Mouse (Mus musculus) brain, adult 2 months (tissue): Measurements from ENCODE around the gene Vmn1r39.
A peak's percentile ranks its signal among the peaks of the same experiment; 100 is the strongest.
"Not testable (repeated sequence)": the region's sequence is repeated elsewhere in the genome, so short reads cannot be mapped to it uniquely, and the experiment has no call there.

ENCODE experiments used
- DNase-seq: peaks from one replicate; pipeline ENCODE4 v3.0.0; 2011; ENCODE audit warnings: low read depth, low spot score

Gene Vmn1r39

DNA sequence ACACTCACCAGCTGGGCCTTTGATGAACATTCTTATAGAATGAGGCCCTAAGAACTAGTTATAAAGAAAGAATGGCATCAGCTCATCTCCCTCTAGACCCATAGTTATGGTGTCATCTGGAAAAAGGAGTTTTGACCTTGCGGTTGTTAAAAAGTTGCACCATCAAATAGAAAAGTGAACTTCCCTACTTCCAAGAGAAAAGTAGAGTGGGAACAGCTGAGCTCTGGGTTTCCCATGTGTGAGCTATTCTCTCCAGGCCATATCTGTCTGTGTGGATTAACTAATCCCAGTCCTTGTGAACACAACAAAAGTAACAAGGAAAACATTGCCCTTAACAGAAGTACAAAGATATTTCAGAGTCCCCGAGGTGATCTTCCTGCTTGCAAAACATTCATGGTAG lies at the start of gene Vmn1r39:
Vmn1r39 (minus strand) TSS at position 101 of the 400 bp plus-strand sequence.
- no peak for DNase-seq

DNA sequence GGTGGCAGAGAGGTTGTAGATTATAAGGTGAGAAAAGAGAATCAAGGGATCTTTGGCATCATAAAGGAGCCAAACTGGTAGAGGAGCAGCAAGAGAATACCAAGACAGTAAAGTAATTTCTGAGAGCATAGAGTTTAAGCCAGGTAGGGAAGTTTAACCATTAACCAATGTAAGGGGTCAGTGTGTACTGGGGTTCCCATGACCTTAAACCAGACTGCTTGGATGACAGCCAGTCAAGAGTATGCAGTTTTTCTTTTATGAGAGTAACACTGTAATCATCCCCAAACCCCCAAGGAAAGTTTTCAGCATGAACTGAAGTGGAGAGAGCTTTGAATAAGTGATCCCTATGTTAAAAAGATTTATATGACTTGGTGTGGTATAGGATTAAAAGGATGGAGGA lies 49.0 kb upstream of the Vmn1r39 start:
- DNase-seq: no peak

DNA sequence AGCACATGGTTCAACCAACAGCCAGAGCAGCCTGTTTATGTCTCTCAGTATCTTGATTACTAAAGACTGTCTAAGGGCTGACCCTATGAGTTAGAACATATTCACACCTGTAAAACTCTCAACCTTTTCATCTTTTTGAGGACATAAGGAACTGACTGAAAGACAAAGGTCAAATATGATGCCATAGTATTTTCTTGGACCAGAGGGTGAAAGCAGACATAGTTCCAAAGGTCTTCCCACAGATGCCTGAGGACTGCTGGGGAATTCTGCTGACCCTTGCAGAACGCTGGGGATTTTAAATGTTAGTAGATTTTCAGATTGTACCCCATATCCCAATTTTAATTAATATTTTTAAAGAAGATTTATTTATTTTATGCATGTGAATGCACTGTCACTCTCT lies 47.9 kb upstream of the Vmn1r39 start:
- DNase-seq: no peak

DNA sequence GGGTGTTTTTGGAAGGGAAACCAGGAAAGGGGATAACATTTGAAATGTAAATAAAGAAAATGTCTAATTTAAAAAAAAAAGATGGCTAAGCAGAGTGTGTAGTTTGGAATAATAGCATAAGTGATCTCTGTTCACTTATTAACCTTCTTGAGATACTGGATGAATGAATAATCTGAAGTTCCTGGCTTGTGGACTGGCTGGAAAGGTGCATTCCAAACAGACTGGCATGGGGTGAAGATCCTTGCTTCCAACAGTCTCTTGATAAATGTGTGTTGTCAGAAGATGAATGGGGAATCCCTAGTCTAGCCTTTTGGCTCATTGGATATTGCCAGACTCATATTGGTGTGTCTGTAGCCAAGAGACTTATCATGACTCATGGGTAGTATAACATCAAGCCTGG lies 45.8 kb upstream of the Vmn1r39 start:
- DNase-seq: no peak

DNA sequence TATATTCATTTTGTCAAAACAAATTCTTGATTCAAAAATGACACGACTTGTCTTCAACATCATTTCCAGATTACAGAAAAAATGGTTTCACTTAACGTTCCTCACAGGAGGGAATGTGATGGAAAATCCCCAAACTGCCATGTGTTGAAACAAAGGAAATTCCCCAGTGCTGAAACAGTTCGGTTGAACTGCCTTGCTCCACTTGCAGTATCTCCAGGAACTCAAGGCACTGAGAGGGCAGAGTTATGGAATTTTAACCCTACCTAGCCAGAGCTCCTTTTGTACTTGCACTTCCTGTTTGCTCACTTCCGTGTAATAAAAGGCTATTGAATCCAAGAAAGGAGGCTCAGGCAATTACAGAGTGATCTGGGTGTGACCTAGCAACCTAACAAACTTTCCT lies 38.5 kb upstream of the Vmn1r39 start:
- no peak for DNase-seq

DNA sequence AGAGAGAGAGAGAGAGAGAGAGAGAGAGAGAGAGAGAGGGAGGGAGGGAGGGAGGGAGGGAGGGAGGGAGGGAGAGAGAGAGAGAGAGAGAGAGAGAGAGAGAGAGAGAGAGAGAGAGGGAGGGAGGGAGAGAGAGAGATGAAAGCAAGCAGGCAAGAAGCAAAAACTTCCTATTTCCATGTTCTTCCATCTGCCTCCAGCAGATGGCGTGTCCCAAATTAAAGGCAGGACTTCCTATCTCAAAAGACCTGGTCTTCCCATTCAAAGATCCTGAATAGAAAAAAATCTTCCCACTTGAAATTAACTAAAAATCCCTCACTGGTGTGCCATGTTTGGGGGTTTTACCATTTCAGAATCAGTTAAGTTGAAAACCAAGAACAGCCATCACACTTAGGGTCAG lies 30.2 kb upstream of the Vmn1r39 start:
- peak; percentile 66 for DNase-seq

DNA sequence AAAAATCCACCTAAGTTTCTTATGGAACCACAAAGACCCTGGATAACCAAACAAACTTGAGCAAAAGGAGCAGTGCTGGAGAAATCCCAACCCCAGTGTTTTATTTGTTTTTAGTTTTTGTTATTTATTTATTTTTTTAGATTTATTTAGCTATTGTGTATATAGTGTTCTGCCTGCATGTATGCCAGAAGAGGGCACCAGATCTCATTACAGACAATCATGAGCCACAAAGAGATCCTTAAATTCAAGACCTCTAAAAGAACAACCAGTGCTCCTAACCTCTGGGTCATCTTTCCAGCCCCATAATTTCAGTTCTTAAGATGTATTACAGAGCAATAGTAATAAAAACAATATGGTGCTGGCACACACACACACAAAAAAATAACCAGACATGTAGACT lies 26.5 kb upstream of the Vmn1r39 start:
- peak; percentile 16 for DNase-seq

DNA sequence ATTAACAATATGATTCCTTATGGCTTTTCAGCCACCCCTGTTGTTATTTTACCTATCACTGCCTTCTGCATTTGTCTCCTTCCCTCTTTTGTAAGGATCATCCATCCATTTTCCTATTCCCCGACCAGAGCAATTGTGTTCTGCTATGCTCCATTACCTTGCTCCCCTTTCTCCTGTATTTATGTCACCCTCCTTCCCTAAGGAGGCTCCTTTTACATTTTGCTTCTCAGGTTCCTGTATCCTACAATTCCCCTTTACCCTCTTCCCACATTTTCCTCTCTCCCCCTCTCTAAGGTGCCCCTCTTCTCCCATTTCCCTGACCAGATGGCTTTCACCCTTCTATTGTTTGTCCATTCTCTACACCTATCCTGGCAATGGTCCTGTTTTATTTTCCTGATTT lies 4.1 kb downstream of the Vmn1r39 start:
- no peak for DNase-seq

DNA sequence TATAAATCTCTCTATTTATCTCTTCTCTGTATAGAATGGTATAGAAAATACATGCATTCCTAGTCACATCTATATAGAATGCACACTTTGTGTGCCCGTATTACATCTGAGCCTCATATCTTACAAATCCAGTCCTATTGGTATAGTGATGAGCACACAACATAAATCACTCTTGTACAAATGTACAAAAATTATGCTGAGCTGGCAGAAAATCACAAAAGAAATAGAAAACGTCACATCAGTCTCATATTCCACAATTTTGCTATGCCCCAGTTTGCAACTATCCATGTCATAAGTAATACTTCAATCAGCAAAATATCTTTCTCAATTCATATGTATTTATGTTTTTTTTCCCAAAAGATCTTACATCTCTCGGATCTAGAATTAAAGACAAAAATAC lies 4.7 kb downstream of the Vmn1r39 start:
- DNase-seq: no peak

DNA sequence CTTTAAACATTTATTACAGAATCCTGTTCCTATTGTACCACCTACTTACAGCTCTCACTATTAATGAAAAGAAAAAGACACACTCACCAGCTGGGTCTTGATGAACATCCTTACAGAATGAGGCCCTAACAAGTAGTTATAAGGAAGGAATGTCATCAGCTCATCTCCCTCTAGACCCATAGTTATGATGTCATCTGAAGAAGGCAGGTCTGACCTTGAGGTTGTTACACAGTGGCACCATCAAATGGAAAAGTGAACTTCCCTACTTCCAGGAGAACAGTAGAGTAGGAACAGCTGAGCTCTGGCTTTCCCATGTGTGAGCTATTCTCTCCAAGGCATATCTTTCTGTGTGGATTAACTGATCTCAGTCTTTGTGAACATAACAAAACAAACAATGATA lies 27.9 kb downstream of the Vmn1r39 start, which contains the start of gene Vmn1r38:
Vmn1r38 (minus strand) TSS at position 101 of the 400 bp plus-strand sequence.
- not testable (repeated sequence) for DNase-seq
